Mouse (Mus musculus) heart, embryonic 12.5 days (tissue): ENCODE data around the gene Samd4b. TPM values are rescaled to one million over a fixed set of nuclear protein-coding genes. Genes with fewer than 3 reads are reported as not detected.

Experiments
- ATAC-seq: fragments of 200-750 bp; cut with Nextera tagmentation; 2 replicates; pipeline ENCODE4 v1.8.0; 2017; ENCODE audit warnings: moderate TSS enrichment, moderate library complexity; ENCODE audit not compliant: insufficient number of reproducible peaks, low FRiP score
- H3K27ac ChIP-seq: fragments of 300-500 bp; sonication (generic); 2 replicates; pipeline ENCODE4 v1.5.1; 2016; ENCODE audit warnings: mild to moderate bottlenecking, moderate library complexity; ENCODE audit not compliant: poor library complexity, severe bottlenecking
- H3K27me3 ChIP-seq: fragments of 300-500 bp; sonication (generic); replicated peaks from 2 replicates; pipeline ENCODE4 v1.6.1; 2016; ENCODE audit warnings: mild to moderate bottlenecking, moderate library complexity
- H3K36me3 ChIP-seq: fragments of 300-500 bp; sonication (generic); 2 replicates; pipeline ENCODE4 v1.6.1; 2016; ENCODE audit warnings: mild to moderate bottlenecking, moderate library complexity
- H3K4me1 ChIP-seq: fragments of 300-500 bp; sonication (generic); replicated peaks from 2 replicates; pipeline ENCODE4 v1.6.1; 2016; ENCODE audit warnings: mild to moderate bottlenecking
- H3K4me2 ChIP-seq: fragments of 300-500 bp; sonication (generic); 2 replicates; pipeline ENCODE4 v1.6.1; 2016; ENCODE audit warnings: mild to moderate bottlenecking, moderate library complexity
- H3K4me3 ChIP-seq: fragments of 300-500 bp; sonication (generic); 2 replicates; pipeline ENCODE4 v1.5.1; 2016; ENCODE audit warnings: mild to moderate bottlenecking
- H3K9ac ChIP-seq: fragments of 300-500 bp; sonication (generic); 2 replicates; pipeline ENCODE4 v1.6.1; 2016; ENCODE audit warnings: mild to moderate bottlenecking, moderate library complexity
- H3K9me3 ChIP-seq: fragments of 300-500 bp; sonication (generic); replicated peaks from 2 replicates; pipeline ENCODE4 v1.6.1; 2016; ENCODE audit warnings: mild to moderate bottlenecking, moderate library complexity
- WGBS: fragments of 180-500 bp; shearing (Covaris S2); methylation state at CpG from one replicate; pipeline ENCODE4 v1.1.7; 2016; 5-methylcytosine and 5-hydroxymethylcytosine counted together
- polyA plus RNA-seq: library from polyadenylated mRNA; unstranded; fragments of >200 nt; fragmentation: Nextera tagmentation; extraction: Ambion mirVana; gene quantifications from 2 replicates; pipeline ENCODE4 v1.2.1, GENCODE M21; 2016

Gene Samd4b
- polyA plus RNA-seq, 1 experiment from 2014 or later: 29.5 TPM

- ATAC-seq: peak; percentile 66
- peaks cover 49% of the 10 kb centered on the region for H3K4me1 ChIP-seq
- H3K9me3 ChIP-seq: no peaks in the 10 kb centered on the region
- 1% methylated on average over 35 of the region's 36 CpGs for WGBS
- peaks cover 6% of the 10 kb centered on the region for H3K36me3 ChIP-seq
- H3K9ac ChIP-seq: peak overlapping the region; percentile 87
- peak overlapping the region; percentile 81 for H3K4me2 ChIP-seq
- H3K4me3 ChIP-seq: peak overlapping the region; percentile 48
- no peaks in the 10 kb centered on the region for H3K27me3 ChIP-seq
- peak overlapping the region; percentile 100 for H3K27ac ChIP-seq
These were observed 222.6 kb downstream of the Samd4b start for GRCm38 (mm10) chr7:28375176-28375921.

DNA sequence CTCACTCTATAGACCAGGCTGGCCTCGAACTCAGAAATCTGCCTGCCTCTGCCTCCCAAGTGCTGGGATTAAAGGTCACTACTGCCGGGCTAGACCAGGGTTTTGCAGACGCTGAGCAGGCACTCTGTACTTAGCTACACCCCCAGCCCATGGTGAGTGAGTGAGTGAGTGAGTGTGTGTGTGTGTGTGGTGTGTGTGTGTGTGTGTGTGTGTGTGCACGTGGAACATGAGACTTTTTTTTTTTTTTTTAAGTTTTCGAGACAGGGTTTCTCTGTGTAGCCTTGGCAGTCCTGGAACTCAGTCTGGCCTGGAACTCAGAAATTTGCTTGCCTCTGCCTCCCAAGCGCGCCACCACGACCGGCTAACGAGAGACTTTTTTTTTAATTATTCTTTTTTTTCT, 223.3 kb downstream of the Samd4b start:
- Histone ChIP-seq H3K27me3 (no peaks in the 10 kb centered on the region), H3K9ac (0 out of 2 replicates have a peak overlapping the region, but pooled peaks have one; percentile 87), H3K4me2 (peak overlapping the region; percentile 81), H3K4me3 (peak overlapping the region; percentile 48; the same call in 1 of the 2 replicates), H3K36me3 (peaks cover 13% of the 10 kb centered on the region), H3K4me1 (peaks cover 53% of the 10 kb centered on the region), H3K27ac (peak overlapping the region; percentile 100), H3K9me3 (no peaks in the 10 kb centered on the region)
- 77% methylated on average over 10 of the region's 10 CpGs for WGBS
- ATAC-seq: no peak

GRCm38 (mm10) chr7:28373891-28374495, 224.0 kb downstream of the Samd4b start:
- H3K9ac ChIP-seq: no peak overlapping the region
- H3K4me2 ChIP-seq: no peak overlapping the region
- peaks cover 20% of the 10 kb centered on the region for H3K36me3 ChIP-seq
- no peaks in the 10 kb centered on the region for H3K9me3 ChIP-seq
- WGBS: 83% methylated on average over 7 of the region's 7 CpGs
- peaks cover 55% of the 10 kb centered on the region for H3K4me1 ChIP-seq
- no peak for ATAC-seq
- H3K4me3 ChIP-seq: no peak overlapping the region
- no peaks in the 10 kb centered on the region for H3K27me3 ChIP-seq
- H3K27ac ChIP-seq: no peak overlapping the region; the same call in 1 of the 2 replicates

DNA sequence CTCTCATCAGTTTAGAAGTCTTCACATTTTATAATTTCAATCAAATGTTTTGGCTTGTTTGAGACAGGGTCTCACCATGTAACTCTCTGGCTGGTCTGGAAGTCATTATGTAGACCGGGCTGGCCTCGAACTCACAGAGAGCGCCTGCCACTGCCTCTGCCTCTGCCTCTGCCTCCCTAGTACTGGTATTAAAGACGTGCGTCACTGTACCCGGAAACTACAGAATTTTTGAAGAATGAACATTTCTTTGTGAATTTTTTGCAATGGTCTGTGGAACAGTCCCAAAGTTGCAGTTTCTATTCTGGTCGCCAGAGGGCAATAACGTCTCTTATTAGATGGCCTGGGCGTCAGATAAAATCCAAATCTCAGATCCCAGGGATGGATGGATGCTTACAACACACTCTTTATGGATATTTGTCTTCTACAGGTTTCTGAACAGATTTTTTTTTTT, 224.8 kb downstream of the Samd4b start:
- Histone ChIP-seq H3K27ac (peak overlapping the region; percentile 91), H3K9ac (peak overlapping the region; percentile 66), H3K4me3 (peak overlapping the region; percentile 81), H3K9me3 (no peaks in the 10 kb centered on the region), H3K27me3 (no peaks in the 10 kb centered on the region), H3K36me3 (peaks cover 28% of the 10 kb centered on the region), H3K4me2 (peak overlapping the region; percentile 62), H3K4me1 (peaks cover 57% of the 10 kb centered on the region)
- ATAC-seq: no peak
- under 1% methylated on average over 9 of the region's 9 CpGs for WGBS

GRCm38 (mm10) chr7:28372251-28373108, 225.5 kb downstream of the Samd4b start, which contains the start of gene Plekhg2:
Gene Plekhg2 (minus strand): TSS chr7:28372599.
- peak within 1 kb of the TSS; percentile 93 for H3K4me2 ChIP-seq
- peak within 1 kb of the TSS; percentile 91 for H3K27ac ChIP-seq
- H3K9me3 ChIP-seq: no peaks in the 10 kb centered on the region
- peaks cover 50% of the 10 kb centered on the region for H3K4me1 ChIP-seq
- H3K27me3 ChIP-seq: no peaks in the 10 kb centered on the region
- peaks cover 32% of the 10 kb centered on the region for H3K36me3 ChIP-seq
- under 1% methylated on average over 62 of the region's 66 CpGs for WGBS
- H3K4me3 ChIP-seq: peak within 1 kb of the TSS; percentile 81
- peak within 1 kb of the TSS; percentile 97 for H3K9ac ChIP-seq
- ATAC-seq: peak; percentile 86

GRCm38 (mm10) chr7:28371514-28371989, 226.4 kb downstream of the Samd4b start:
- peak; percentile 7; the same call in 1 of the 2 replicates for ATAC-seq
- peak overlapping the region; percentile 93 for H3K4me2 ChIP-seq
- H3K27me3 ChIP-seq: no peaks in the 10 kb centered on the region
- no peaks in the 10 kb centered on the region for H3K9me3 ChIP-seq
- H3K4me1 ChIP-seq: peaks cover 42% of the 10 kb centered on the region
- peaks cover 38% of the 10 kb centered on the region for H3K36me3 ChIP-seq
- peak overlapping the region; percentile 91 for H3K27ac ChIP-seq
- under 1% methylated on average over 38 of the region's 43 CpGs for WGBS
- peak overlapping the region; percentile 97 for H3K9ac ChIP-seq
- H3K4me3 ChIP-seq: peak overlapping the region; percentile 81

- peaks cover 37% of the 10 kb centered on the region for H3K4me1 ChIP-seq
- peak overlapping the region; percentile 97 for H3K9ac ChIP-seq
- peaks cover 43% of the 10 kb centered on the region for H3K36me3 ChIP-seq
- no peaks in the 10 kb centered on the region for H3K27me3 ChIP-seq
- ATAC-seq: no peak
- peak overlapping the region; percentile 93 for H3K4me2 ChIP-seq
- no peaks in the 10 kb centered on the region for H3K9me3 ChIP-seq
- H3K4me3 ChIP-seq: peak overlapping the region; percentile 81
- H3K27ac ChIP-seq: peak overlapping the region; percentile 91
- 6% methylated on average over 11 of the region's 11 CpGs for WGBS
These were observed 226.9 kb downstream of the Samd4b start for GRCm38 (mm10) chr7:28370977-28371513.

DNA sequence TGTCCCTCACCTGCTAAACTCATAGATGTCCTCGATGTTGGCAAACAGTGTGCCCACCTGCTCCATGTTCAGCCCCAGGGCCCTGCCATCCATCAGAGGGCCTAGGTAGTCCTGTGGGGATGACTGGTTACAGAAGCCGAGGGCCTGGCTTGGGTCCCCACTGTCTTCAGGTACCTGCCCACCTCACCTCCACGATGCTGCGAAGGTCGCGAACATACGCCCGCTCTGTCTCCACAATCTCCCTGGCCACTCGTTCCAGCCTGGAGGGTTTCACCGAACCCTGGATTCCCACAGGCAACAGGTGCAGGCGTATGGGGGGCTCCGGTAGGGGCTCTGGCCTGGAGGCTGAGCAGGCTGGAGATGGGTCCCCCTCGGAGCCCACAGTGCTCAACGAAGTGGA, 227.9 kb downstream of the Samd4b start:
- Histone ChIP-seq H3K9ac (peak overlapping the region; percentile 97), H3K36me3 (peaks cover 53% of the 10 kb centered on the region), H3K27ac (no peak overlapping the region), H3K4me2 (peak overlapping the region; percentile 93), H3K4me1 (peaks cover 33% of the 10 kb centered on the region), H3K4me3 (peak overlapping the region; percentile 81), H3K9me3 (no peaks in the 10 kb centered on the region), H3K27me3 (no peaks in the 10 kb centered on the region)
- ATAC-seq: no peak
- 88% methylated on average over 14 of the region's 14 CpGs for WGBS

- Histone ChIP-seq H3K27me3 (no peaks in the 10 kb centered on the region), H3K4me1 (peaks cover 25% of the 10 kb centered on the region), H3K9ac (no peak overlapping the region; the same call in 1 of the 2 replicates), H3K36me3 (peaks cover 70% of the 10 kb centered on the region), H3K4me2 (no peak overlapping the region), H3K9me3 (no peaks in the 10 kb centered on the region), H3K27ac (no peak overlapping the region), H3K4me3 (no peak overlapping the region)
- no peak for ATAC-seq
- WGBS: 87% methylated on average over 16 of the region's 16 CpGs
These were observed 229.5 kb downstream of the Samd4b start for GRCm38 (mm10) chr7:28368276-28368920.

- no peaks in the 10 kb centered on the region for H3K9me3 ChIP-seq
- no peak overlapping the region for H3K9ac ChIP-seq
- no peak overlapping the region for H3K4me2 ChIP-seq
- no peak overlapping the region for H3K4me3 ChIP-seq
- WGBS: 90% methylated on average over 16 of the region's 16 CpGs
- H3K27ac ChIP-seq: no peak overlapping the region
- H3K27me3 ChIP-seq: no peaks in the 10 kb centered on the region
- H3K4me1 ChIP-seq: peaks cover 27% of the 10 kb centered on the region
- ATAC-seq: no peak
- peaks cover 74% of the 10 kb centered on the region for H3K36me3 ChIP-seq
These were observed 230.2 kb downstream of the Samd4b start for GRCm38 (mm10) chr7:28367663-28368275.
